Mouse (Mus musculus) bone marrow, adult 2 months (tissue): ENCODE data around the gene Pamr1.

Experiments
- CTCF ChIP-seq: fragments of 200-500 bp; IDR thresholded peaks from 2 replicates; pipeline ENCODE4 v1.5.1; 2011; ENCODE audit warnings: low read length, control low read depth; ENCODE audit not compliant: control insufficient read depth, insufficient read depth
- POLR2A ChIP-seq: fragments of 200-500 bp; IDR thresholded peaks from 2 replicates; pipeline ENCODE4 v1.6.1; 2011; ENCODE audit warnings: low read depth, mild to moderate bottlenecking, control low read depth, low read length, borderline replicate concordance; ENCODE audit not compliant: control insufficient read depth

- TF ChIP-seq POLR2A, result no peak
- TF ChIP-seq CTCF, result no peak
Measured at GRCm38 (mm10) chr2:102624538-102624937, 74.7 kb downstream of the Pamr1 start.
